Mouse (Mus musculus): Measurements from ENCODE around the gene Col24a1. TPM values are rescaled to one million over a fixed set of nuclear protein-coding genes. Genes with fewer than 3 reads are reported as not detected.
"Not testable (repeated sequence)": the region's sequence is repeated elsewhere in the genome, so short reads cannot be mapped to it uniquely, and the experiment has no call there.

The Col24a1 gene
- polyA plus RNA-seq, 1 experiment from 2014 or later: 3.1 TPM

DNA sequence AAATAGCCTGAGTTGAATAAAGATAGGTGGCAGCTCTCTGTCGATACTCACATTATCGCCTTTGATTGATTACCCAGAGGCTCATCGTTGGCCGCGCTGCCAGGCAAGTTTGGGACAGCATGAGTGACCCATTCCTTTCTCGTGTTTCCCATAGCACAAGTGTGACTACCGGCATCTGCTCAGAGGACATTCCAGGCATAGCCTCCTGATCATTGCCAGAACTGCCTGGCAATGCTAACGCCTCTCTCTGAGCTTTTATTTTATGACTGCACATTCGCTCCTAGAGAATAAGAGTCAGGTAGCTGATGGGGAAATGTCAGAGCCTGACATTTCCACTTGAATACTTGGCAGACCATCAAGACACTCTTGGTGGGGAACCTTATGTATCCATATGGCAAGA lies 125.5 kb downstream of the Col24a1 start:
- WGBS: 71% methylated on average over 9 of the region's 9 CpGs
- no peaks in the 10 kb centered on the region for H3K36me3 ChIP-seq
- H3K4me3 ChIP-seq (replicated peaks): no peak overlapping the region
- H3K4me1 ChIP-seq: no peaks in the 10 kb centered on the region
- H3K9ac ChIP-seq: no peak overlapping the region
- H3K27me3 ChIP-seq: no peaks in the 10 kb centered on the region
- H3K4me2 ChIP-seq: no peak overlapping the region
- no peak for ATAC-seq (replicated peaks; ENCODE audit: low FRiP score)
- no peaks in the 10 kb centered on the region for H3K9me3 ChIP-seq (replicated peaks)
- no peak overlapping the region for H3K27ac ChIP-seq

- ATAC-seq (replicated peaks; ENCODE audit: low FRiP score): 0 out of 2 replicates have a peak, but pooled peaks have one; percentile 25
- Histone ChIP-seq H3K4me2 (no peak overlapping the region), H3K4me1 (no peaks in the 10 kb centered on the region), H3K27ac (no peak overlapping the region), H3K27me3 (no peaks in the 10 kb centered on the region), H3K4me3 (replicated peaks) (no peak overlapping the region), H3K9me3 (replicated peaks) (no peaks in the 10 kb centered on the region), H3K9ac (no peak overlapping the region), H3K36me3 (no peaks in the 10 kb centered on the region)
- WGBS: 65% methylated on average over 2 of the region's 2 CpGs
Observed at GRCm38 (mm10) chr3:145420421-145420820, 128.1 kb downstream of the Col24a1 start.

DNA sequence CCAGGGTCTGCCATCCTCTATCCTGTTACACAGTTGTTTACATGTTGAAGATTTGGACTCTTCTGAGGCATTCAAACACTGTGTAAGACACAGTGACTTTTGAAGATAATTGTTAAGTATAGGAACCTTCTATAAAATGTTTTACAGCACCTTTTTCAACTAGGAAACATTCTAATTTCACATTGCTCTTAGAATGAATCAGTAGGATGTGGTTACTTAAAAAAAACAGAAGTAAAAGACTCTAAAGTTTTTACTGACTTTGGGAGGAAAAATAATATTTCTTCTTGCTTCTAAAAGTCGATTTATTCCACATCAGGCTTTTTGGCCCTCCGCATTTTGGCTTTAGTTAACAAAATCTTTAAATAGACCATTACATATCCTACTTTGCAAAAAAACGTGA lies 129.8 kb downstream of the Col24a1 start:
- Histone ChIP-seq H3K9me3 (replicated peaks) (no peaks in the 10 kb centered on the region), H3K36me3 (no peaks in the 10 kb centered on the region), H3K27ac (no peak overlapping the region), H3K9ac (no peak overlapping the region), H3K27me3 (no peaks in the 10 kb centered on the region), H3K4me2 (no peak overlapping the region), H3K4me3 (replicated peaks) (no peak overlapping the region), H3K4me1 (no peaks in the 10 kb centered on the region)
- WGBS: 86% methylated on average over 3 of the region's 3 CpGs
- ATAC-seq (replicated peaks; ENCODE audit: low FRiP score): no peak

DNA sequence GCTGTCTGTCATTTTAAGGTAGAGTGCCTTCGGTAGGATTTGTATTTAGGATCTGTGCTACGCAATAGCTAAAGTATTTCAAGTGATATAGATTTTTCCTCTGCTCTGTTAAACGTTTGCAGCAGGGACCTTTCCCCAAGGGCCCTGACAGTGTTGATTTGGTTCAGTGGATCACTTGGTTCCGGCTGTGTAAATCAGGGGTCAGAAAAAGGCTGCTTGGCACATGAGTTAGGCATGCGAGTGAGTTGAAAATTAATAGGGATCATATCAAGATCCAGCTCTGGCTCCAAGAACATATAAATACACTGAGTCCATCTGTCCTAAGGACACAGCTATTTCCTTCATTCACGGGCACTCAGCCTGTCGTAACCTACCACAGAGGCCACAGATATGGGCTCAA lies 146.1 kb downstream of the Col24a1 start:
- Histone ChIP-seq H3K9me3 (replicated peaks) (no peaks in the 10 kb centered on the region), H3K27ac (peak overlapping the region; percentile 41)
- ATAC-seq (replicated peaks; ENCODE audit: low FRiP score): peak; percentile 62; the same call in 1 of the 2 replicates

DNA sequence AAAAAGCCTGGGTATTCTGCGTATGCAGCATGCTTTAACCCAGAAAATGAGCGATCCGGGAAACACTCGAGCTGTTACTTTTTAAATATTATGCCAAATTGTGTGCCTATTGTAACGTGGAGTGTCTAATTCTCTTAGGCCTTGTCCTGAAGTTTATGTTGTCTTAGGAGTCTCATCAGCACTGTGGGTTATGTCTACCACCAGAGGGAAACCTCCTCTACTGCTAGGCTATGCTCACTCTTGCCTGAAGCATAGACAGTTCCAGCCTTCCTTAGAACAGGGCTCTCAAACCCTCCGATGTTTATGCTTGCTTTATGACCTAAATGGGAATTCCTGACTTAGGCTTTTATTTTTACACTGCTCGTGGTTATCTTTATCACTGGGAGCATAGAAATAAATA lies 146.8 kb downstream of the Col24a1 start:
- H3K27ac ChIP-seq: peak overlapping the region; percentile 7; the same call in 1 of the 2 replicates
- H3K4me3 ChIP-seq (replicated peaks): no peak overlapping the region
- 81% methylated on average over 7 of the region's 7 CpGs for WGBS
- no peaks in the 10 kb centered on the region for H3K27me3 ChIP-seq
- no peaks in the 10 kb centered on the region for H3K9me3 ChIP-seq (replicated peaks)
- ATAC-seq (replicated peaks; ENCODE audit: low FRiP score): no peak
- H3K36me3 ChIP-seq: no peaks in the 10 kb centered on the region
- no peak overlapping the region for H3K4me2 ChIP-seq
- H3K4me1 ChIP-seq: 0 out of 2 replicates have a peak, but pooled peaks cover 4% of the 10 kb centered on the region
- no peak overlapping the region for H3K9ac ChIP-seq

More for the DNA sequence above, 146.1 kb downstream of the Col24a1 start:
- 67% methylated on average over 7 of the region's 7 CpGs for WGBS
- no peak overlapping the region for H3K4me3 ChIP-seq (replicated peaks)
- no peaks in the 10 kb centered on the region for H3K36me3 ChIP-seq
- H3K4me1 ChIP-seq: 0 out of 2 replicates have a peak, but pooled peaks cover 5% of the 10 kb centered on the region
- no peak overlapping the region for H3K4me2 ChIP-seq
- H3K9ac ChIP-seq: no peak overlapping the region
- no peaks in the 10 kb centered on the region for H3K27me3 ChIP-seq

- no peak overlapping the region for H3K4me2 ChIP-seq
- ATAC-seq (replicated peaks; ENCODE audit: low FRiP score): no peak
- no peaks in the 10 kb centered on the region for H3K9me3 ChIP-seq (replicated peaks)
- no peak overlapping the region for H3K27ac ChIP-seq
- H3K9ac ChIP-seq: no peak overlapping the region
- no peaks in the 10 kb centered on the region for H3K27me3 ChIP-seq
- H3K4me1 ChIP-seq: 0 out of 2 replicates have a peak, but pooled peaks cover 2% of the 10 kb centered on the region
- WGBS: 73% methylated on average over 1 of the region's 1 CpGs
- no peaks in the 10 kb centered on the region for H3K36me3 ChIP-seq
- H3K4me3 ChIP-seq (replicated peaks): no peak overlapping the region
Observed at GRCm38 (mm10) chr3:145440993-145441392, 148.7 kb downstream of the Col24a1 start.

GRCm38 (mm10) chr3:145442268-145442667 lies 150.0 kb downstream of the Col24a1 start:
- 0 out of 2 replicates have a peak, but pooled peaks cover 2% of the 10 kb centered on the region for H3K4me1 ChIP-seq
- H3K9ac ChIP-seq: no peak overlapping the region
- no peak overlapping the region for H3K27ac ChIP-seq
- no peaks in the 10 kb centered on the region for H3K27me3 ChIP-seq
- no peaks in the 10 kb centered on the region for H3K9me3 ChIP-seq (replicated peaks)
- no peaks in the 10 kb centered on the region for H3K36me3 ChIP-seq
- ATAC-seq (replicated peaks; ENCODE audit: low FRiP score): no peak
- WGBS: 89% methylated on average over 1 of the region's 1 CpGs
- no peak overlapping the region for H3K4me3 ChIP-seq (replicated peaks)
- H3K4me2 ChIP-seq: no peak overlapping the region

DNA sequence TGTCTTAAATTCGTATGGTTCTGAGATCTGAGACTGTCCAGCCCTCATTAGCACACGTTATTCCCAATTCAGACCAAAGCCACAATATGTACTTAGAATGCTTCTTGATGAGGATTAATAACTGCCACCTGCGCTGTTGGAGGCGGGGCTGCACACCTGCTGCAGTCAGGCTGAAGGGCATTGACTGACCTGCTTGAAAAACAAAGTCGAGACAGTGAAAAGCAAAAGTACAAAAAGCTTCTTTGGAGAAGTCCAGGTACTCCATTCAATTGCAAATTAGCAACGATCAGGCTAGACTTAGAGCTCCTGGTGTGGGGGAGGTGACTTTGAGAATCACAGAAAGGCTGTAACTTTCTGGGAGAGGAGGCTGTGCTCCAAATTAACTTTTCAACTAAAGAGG lies 150.9 kb downstream of the Col24a1 start:
- ATAC-seq (replicated peaks; ENCODE audit: low FRiP score); H3K27me3 ChIP-seq; H3K27ac ChIP-seq; H3K4me1 ChIP-seq; H3K9me3 ChIP-seq (replicated peaks); H3K4me3 ChIP-seq (replicated peaks); H3K9ac ChIP-seq; H3K36me3 ChIP-seq; H3K4me2 ChIP-seq: not testable (repeated sequence)
- WGBS: 69% methylated on average over 6 of the region's 6 CpGs

DNA sequence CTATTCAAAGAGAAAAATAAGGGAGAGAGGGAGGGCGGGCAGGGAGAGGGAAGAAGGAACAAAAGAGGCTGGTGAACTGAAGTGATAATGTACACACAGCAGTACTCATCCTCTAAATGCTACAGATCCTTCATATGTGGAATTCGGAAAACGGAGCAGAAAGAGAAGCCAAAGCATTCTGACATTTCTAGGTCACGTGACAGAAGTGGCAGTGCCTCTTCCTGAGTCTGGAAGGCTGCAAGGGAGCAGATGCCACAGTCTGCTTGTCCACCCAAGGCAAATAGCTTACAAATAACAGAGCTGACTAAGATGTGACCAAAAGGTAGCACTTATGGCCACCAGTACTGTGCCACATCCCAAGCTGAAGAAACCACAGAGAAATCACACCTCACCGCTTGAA lies 164.8 kb downstream of the Col24a1 start:
- Histone ChIP-seq H3K4me1 (no peaks in the 10 kb centered on the region), H3K4me3 (replicated peaks) (no peak overlapping the region)

GRCm38 (mm10) chr3:145462351-145462750 lies 170.1 kb downstream of the Col24a1 start:
- no peaks in the 10 kb centered on the region for H3K9me3 ChIP-seq (replicated peaks)
- 76% methylated on average over 7 of the region's 7 CpGs for WGBS
- no peaks in the 10 kb centered on the region for H3K4me1 ChIP-seq
- no peaks in the 10 kb centered on the region for H3K36me3 ChIP-seq
- no peak overlapping the region for H3K4me2 ChIP-seq
- H3K4me3 ChIP-seq (replicated peaks): no peak overlapping the region
- H3K27me3 ChIP-seq: no peaks in the 10 kb centered on the region
- ATAC-seq (replicated peaks; ENCODE audit: low FRiP score): no peak
- H3K27ac ChIP-seq: no peak overlapping the region
- no peak overlapping the region for H3K9ac ChIP-seq

More for the DNA sequence above, 164.8 kb downstream of the Col24a1 start:
- Histone ChIP-seq H3K9me3 (replicated peaks) (no peaks in the 10 kb centered on the region), H3K9ac (no peak overlapping the region), H3K4me2 (no peak overlapping the region), H3K27ac (no peak overlapping the region), H3K27me3 (no peaks in the 10 kb centered on the region), H3K36me3 (no peaks in the 10 kb centered on the region)
- ATAC-seq (replicated peaks; ENCODE audit: low FRiP score): no peak
- WGBS: 79% methylated on average over 5 of the region's 5 CpGs

GRCm38 (mm10) chr3:145463731-145464130 lies 171.5 kb downstream of the Col24a1 start:
- Histone ChIP-seq H3K4me1 (no peaks in the 10 kb centered on the region), H3K4me2 (no peak overlapping the region), H3K27ac (no peak overlapping the region), H3K9ac (no peak overlapping the region), H3K36me3 (no peaks in the 10 kb centered on the region), H3K27me3 (no peaks in the 10 kb centered on the region), H3K9me3 (replicated peaks) (no peaks in the 10 kb centered on the region), H3K4me3 (replicated peaks) (no peak overlapping the region)
- WGBS: 87% methylated on average over 2 of the region's 2 CpGs
- ATAC-seq (replicated peaks; ENCODE audit: low FRiP score): no peak

DNA sequence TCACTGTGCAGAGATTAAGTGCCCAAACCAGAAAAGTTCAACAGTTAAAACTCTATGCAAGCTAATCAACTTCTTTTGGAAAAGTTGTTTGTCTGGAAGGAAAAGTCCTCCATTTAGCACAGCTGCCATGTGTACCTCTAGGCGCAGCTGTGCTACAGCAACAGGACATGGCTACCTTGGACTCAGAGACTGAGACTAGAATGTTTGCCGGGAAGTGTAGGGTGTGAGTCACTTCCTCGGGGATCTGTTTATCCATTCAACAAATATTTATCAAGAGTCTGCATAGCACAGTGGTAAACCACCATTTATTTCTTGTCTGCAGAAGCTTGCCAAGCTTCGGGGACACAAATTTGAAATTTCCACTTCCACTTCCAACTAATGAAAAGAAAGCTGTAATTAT lies 178.8 kb downstream of the Col24a1 start:
- Histone ChIP-seq H3K4me1 (no peaks in the 10 kb centered on the region), H3K27ac (no peak overlapping the region), H3K9ac (no peak overlapping the region), H3K9me3 (replicated peaks) (no peaks in the 10 kb centered on the region), H3K27me3 (no peaks in the 10 kb centered on the region), H3K4me3 (replicated peaks) (no peak overlapping the region), H3K4me2 (no peak overlapping the region), H3K36me3 (no peaks in the 10 kb centered on the region)
- no peak for ATAC-seq (replicated peaks; ENCODE audit: low FRiP score)
- 68% methylated on average over 4 of the region's 4 CpGs for WGBS

- Histone ChIP-seq H3K27me3 (no peaks in the 10 kb centered on the region), H3K36me3 (no peaks in the 10 kb centered on the region), H3K9me3 (replicated peaks) (no peaks in the 10 kb centered on the region), H3K4me1 (no peaks in the 10 kb centered on the region), H3K4me3 (replicated peaks) (no peak overlapping the region), H3K27ac (no peak overlapping the region), H3K9ac (no peak overlapping the region), H3K4me2 (no peak overlapping the region)
- ATAC-seq (replicated peaks; ENCODE audit: low FRiP score): no peak
- 75% methylated on average over 7 of the region's 7 CpGs for WGBS
Observed at GRCm38 (mm10) chr3:145474163-145474562, 181.9 kb downstream of the Col24a1 start.

All from kidney, embryonic 15.5 days (tissue).